Mouse (Mus musculus) liver, embryonic 15.5 days (tissue): ENCODE measurements around the gene Itga9. TPM values are rescaled to one million over a fixed set of nuclear protein-coding genes. Genes with fewer than 3 reads are reported as not detected.

ENCODE experiments used
- ATAC-seq: fragments of 200-750 bp; cut with Nextera tagmentation; 2 replicates; pipeline ENCODE4 v1.8.0; 2017; ENCODE audit warnings: moderate number of reproducible peaks, mild to moderate bottlenecking, moderate library complexity; ENCODE audit not compliant: insufficient read depth
- H3K27ac ChIP-seq: fragments of 300-500 bp; sonication (generic); replicated peaks from 2 replicates; pipeline ENCODE4 v1.5.1; 2015; ENCODE audit warnings: mild to moderate bottlenecking, inconsistent platforms
- H3K27me3 ChIP-seq: fragments of 300-500 bp; sonication (generic); 2 replicates; pipeline ENCODE4 v1.6.1; 2015; ENCODE audit warnings: mild to moderate bottlenecking, inconsistent platforms
- H3K36me3 ChIP-seq: fragments of 300-500 bp; sonication (generic); replicated peaks from 2 replicates; pipeline ENCODE4 v1.6.1; 2015; ENCODE audit warnings: moderate library complexity, mild to moderate bottlenecking, inconsistent platforms
- H3K4me1 ChIP-seq: fragments of 300-500 bp; sonication (generic); replicated peaks from 2 replicates; pipeline ENCODE4 v1.6.1; 2015; ENCODE audit warnings: inconsistent platforms
- H3K4me2 ChIP-seq: fragments of 300-500 bp; sonication (generic); 2 replicates; pipeline ENCODE4 v1.6.1; 2015; ENCODE audit warnings: moderate library complexity, mild to moderate bottlenecking, inconsistent platforms
- H3K4me3 ChIP-seq: fragments of 300-500 bp; sonication (generic); replicated peaks from 2 replicates; pipeline ENCODE4 v1.5.1; 2015; ENCODE audit warnings: mild to moderate bottlenecking, inconsistent platforms
- H3K9ac ChIP-seq: fragments of 300-500 bp; sonication (generic); 2 replicates; pipeline ENCODE4 v1.6.1; 2015; ENCODE audit warnings: moderate library complexity, mild to moderate bottlenecking, inconsistent platforms
- H3K9me3 ChIP-seq: fragments of 300-500 bp; sonication (generic); replicated peaks from 2 replicates; pipeline ENCODE4 v1.6.1; 2016; ENCODE audit warnings: inconsistent platforms
- WGBS: fragments of 180-500 bp; shearing (Covaris S2); methylation state at CpG from one replicate; pipeline ENCODE4 v1.1.7; 2015; ENCODE audit warnings: mixed read lengths; ENCODE audit not compliant: insufficient replicate concordance; 5-methylcytosine and 5-hydroxymethylcytosine counted together
- polyA plus RNA-seq: library from polyadenylated mRNA; unstranded; fragments of >200 nt; fragmentation: Nextera tagmentation; extraction: Ambion mirVana; gene quantifications from 2 replicates; pipeline ENCODE4 v1.2.1, GENCODE M21; 2015

The Itga9 gene
- polyA plus RNA-seq, 1 experiment from 2014 or later, result 3.4 TPM

DNA sequence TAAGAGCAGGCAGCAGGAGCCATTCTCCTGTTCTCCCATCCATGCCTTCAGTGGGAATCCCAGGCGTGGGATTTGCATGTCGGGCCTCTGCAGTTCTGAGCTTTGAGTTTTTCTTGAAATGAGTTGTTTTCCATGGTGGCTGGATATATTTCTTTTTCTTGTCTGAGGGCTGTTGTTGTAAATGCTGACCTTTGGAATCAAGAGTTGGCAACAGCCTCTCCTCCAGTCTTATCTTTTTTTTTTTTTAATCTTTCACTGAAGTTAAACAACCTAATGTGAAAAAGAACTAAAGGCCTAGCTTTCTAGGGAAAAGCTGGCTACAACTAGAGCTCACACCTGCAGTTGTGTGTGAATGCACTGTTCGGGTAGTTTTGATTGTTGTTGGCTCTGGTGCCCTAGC lies 240.3 kb downstream of the Itga9 start:
- no peaks in the 10 kb centered on the region for H3K36me3 ChIP-seq
- H3K9ac ChIP-seq, result no peak overlapping the region
- no peaks in the 10 kb centered on the region for H3K9me3 ChIP-seq
- no peaks in the 10 kb centered on the region for H3K4me1 ChIP-seq
- no peak for ATAC-seq
- H3K27me3 ChIP-seq, result no peaks in the 10 kb centered on the region
- no peak overlapping the region for H3K27ac ChIP-seq
- H3K4me3 ChIP-seq, result no peak overlapping the region
- H3K4me2 ChIP-seq, result no peak overlapping the region
- 50% methylated on average over 3 of the region's 3 CpGs for WGBS

DNA sequence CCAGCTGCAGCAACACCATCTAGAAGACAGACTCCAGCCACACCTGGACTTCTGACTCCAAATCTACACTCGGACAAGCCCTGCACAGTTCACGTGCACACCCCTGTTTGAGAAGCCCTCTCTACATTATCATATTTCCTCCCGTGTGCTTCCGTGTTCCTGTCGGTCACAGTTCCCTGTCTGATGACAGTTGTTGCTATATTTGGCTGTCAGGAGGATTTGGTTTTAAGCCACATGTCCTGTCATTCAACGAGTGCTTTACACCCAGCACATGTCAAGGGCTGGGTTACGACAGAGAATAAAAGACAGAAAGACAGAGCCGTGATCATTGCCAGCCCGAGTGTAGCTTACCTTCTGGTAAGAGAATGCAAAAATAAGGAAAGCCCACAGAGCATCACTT lies 250.2 kb downstream of the Itga9 start:
- Histone ChIP-seq H3K27ac (no peak overlapping the region), H3K9me3 (no peaks in the 10 kb centered on the region), H3K27me3 (no peaks in the 10 kb centered on the region), H3K9ac (no peak overlapping the region), H3K36me3 (no peaks in the 10 kb centered on the region), H3K4me3 (no peak overlapping the region), H3K4me2 (no peak overlapping the region), H3K4me1 (no peaks in the 10 kb centered on the region)
- 32% methylated on average over 9 of the region's 9 CpGs for WGBS
- no peak for ATAC-seq

DNA sequence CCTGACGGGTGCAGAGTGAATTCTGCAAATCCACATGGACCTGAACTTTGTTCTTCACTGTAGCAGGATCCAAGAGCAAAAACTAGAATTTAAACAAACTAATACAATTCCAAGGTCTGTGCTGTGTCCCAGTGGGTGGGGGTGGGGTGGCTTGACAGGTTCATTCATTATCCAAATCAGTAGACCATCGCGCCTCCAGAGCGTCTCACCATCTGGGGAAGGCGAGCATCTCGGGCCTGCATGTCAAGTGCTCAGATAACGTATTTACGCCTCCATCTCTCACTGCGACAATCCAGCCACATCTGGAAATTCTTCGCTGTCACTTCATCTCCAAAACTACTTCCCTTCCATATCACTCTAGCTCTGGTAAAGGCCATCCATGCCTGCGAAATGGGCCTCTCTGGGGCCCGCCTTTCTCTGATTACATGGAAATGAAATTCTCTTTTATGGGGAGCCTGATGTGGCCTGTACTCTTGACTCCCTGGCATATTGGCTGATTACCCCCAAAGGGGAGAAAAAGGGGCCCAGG lies 254.2 kb downstream of the Itga9 start:
- Histone ChIP-seq H3K4me3 (no peak overlapping the region), H3K4me2 (no peak overlapping the region), H3K9me3 (no peaks in the 10 kb centered on the region), H3K36me3 (no peaks in the 10 kb centered on the region), H3K27ac (no peak overlapping the region), H3K27me3 (no peaks in the 10 kb centered on the region), H3K9ac (no peak overlapping the region), H3K4me1 (no peaks in the 10 kb centered on the region)
- no peak for ATAC-seq
- 62% methylated on average over 12 of the region's 12 CpGs for WGBS

DNA sequence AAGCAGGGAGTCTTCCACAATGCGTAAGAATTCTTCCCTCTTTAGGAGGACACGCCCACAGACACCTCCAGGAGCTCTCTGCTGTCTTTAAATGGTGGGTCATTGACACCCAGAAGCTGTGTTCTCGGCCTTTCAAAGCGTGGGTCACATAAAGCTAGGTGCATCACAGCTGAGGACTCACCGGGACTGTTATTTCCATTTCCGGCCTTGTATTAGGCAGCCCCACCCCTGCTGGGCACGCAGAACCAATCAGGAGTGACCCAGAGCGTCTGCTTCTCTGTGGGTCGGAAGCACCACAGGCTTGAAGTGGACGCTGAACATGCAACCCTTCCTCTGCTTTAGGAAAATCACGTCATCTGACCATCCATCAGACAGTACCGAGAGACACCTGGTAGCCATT lies 255.7 kb downstream of the Itga9 start:
- Histone ChIP-seq H3K27me3 (no peaks in the 10 kb centered on the region), H3K36me3 (no peaks in the 10 kb centered on the region), H3K9me3 (no peaks in the 10 kb centered on the region), H3K4me2 (no peak overlapping the region), H3K27ac (no peak overlapping the region), H3K4me3 (no peak overlapping the region), H3K4me1 (no peaks in the 10 kb centered on the region), H3K9ac (no peak overlapping the region)
- ATAC-seq, result no peak
- WGBS, result 72% methylated on average over 12 of the region's 12 CpGs

DNA sequence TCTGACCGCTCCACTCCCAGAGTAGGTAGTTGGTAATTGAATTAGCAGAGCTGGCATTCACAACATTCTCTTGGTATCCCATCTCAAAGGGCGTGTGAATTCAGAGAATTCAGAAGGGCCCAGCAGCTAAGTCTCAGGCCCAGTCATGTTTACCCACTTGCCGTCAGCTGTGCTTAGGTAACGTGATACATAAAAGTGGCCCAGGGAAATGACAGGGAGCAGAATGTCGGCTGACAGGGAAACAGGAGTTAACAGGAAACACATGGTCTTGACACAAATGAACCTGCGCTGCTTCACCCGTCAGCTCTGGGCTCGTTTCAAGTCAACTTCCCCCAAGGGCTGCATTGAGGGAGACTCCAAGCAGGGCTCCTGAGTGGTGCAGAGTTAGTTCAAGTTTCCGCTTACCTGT lies 256.4 kb downstream of the Itga9 start:
- H3K9ac ChIP-seq, result no peak overlapping the region
- H3K9me3 ChIP-seq, result no peaks in the 10 kb centered on the region
- no peaks in the 10 kb centered on the region for H3K27me3 ChIP-seq
- no peak overlapping the region for H3K4me2 ChIP-seq
- no peaks in the 10 kb centered on the region for H3K36me3 ChIP-seq
- H3K4me1 ChIP-seq, result no peaks in the 10 kb centered on the region
- 44% methylated on average over 9 of the region's 9 CpGs for WGBS
- no peak overlapping the region for H3K27ac ChIP-seq
- no peak for ATAC-seq
- H3K4me3 ChIP-seq, result no peak overlapping the region

DNA sequence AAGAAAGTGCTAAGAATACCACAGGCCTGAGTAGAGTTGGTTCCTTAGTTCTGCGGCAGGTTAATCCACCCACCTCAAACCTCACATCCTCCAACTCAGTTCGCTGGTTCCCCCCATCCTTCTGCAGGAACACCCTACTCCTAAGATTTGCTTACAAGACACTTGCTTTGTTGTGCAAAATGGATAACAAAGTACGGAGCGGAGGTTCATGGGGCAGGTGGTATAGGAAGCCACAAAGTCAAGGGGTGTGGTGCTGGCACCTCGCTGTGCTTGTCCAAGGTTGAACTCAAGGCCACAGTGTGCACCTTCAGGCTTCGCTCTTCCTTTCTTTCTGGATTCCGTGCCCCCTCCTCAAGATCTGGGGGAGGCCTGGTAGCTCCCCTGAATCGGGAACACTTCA lies 257.0 kb downstream of the Itga9 start:
- Histone ChIP-seq H3K4me3 (no peak overlapping the region), H3K4me1 (no peaks in the 10 kb centered on the region), H3K36me3 (no peaks in the 10 kb centered on the region), H3K4me2 (no peak overlapping the region), H3K9ac (no peak overlapping the region), H3K27ac (no peak overlapping the region), H3K27me3 (no peaks in the 10 kb centered on the region), H3K9me3 (no peaks in the 10 kb centered on the region)
- no peak for ATAC-seq
- 74% methylated on average over 8 of the region's 8 CpGs for whole genome bisulfite sequencing

DNA sequence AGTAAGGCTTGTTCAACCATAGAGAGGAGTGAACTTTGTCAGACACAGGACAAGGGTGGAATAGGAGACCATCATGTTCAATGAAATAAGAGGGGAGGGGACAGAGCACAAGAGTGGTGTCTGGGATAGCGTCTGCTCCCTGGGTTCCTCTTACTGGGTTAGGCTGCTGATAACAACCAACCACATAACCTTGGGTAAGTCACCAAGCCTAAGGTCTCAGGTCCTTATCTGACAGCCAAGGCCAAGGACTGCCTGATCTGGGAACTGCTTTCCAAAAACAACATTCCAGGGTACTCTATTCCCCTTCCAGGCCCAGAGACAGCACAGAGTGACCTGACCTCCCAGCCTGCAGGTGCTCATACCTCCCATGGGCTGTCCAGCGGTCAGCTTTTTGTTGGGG lies 260.5 kb downstream of the Itga9 start:
- 43% methylated on average over 2 of the region's 2 CpGs for WGBS
- H3K9me3 ChIP-seq, result no peaks in the 10 kb centered on the region
- no peaks in the 10 kb centered on the region for H3K27me3 ChIP-seq
- no peaks in the 10 kb centered on the region for H3K4me1 ChIP-seq
- no peak overlapping the region for H3K9ac ChIP-seq
- no peak overlapping the region for H3K4me2 ChIP-seq
- H3K36me3 ChIP-seq, result no peaks in the 10 kb centered on the region
- H3K27ac ChIP-seq, result no peak overlapping the region
- H3K4me3 ChIP-seq, result no peak overlapping the region
- no peak; the same call in 1 of the 2 replicates for ATAC-seq

DNA sequence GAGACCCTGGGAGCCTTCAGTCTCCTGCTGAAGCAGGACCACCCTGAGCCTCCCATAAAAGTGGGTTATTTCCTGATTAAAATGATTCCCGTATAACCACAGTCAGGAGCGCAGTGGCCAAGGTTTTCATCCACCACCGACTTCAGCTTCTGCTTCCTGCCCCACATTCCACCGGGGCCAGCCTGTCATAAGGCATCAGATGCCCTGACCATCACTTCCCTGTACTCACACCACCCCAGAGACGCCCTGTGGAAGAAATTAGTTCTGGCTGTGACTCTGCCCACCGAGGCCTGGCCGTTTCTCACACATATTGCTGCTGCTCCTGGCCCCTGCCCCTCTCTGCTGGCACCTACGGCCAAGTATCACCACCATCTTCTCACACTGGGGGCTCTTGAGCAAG lies 261.4 kb downstream of the Itga9 start:
- Histone ChIP-seq H3K27me3 (no peaks in the 10 kb centered on the region), H3K9me3 (no peaks in the 10 kb centered on the region), H3K4me1 (no peaks in the 10 kb centered on the region), H3K4me2 (no peak overlapping the region), H3K4me3 (no peak overlapping the region), H3K9ac (no peak overlapping the region), H3K36me3 (no peaks in the 10 kb centered on the region), H3K27ac (no peak overlapping the region)
- no peak for ATAC-seq
- WGBS, result 31% methylated on average over 8 of the region's 8 CpGs

DNA sequence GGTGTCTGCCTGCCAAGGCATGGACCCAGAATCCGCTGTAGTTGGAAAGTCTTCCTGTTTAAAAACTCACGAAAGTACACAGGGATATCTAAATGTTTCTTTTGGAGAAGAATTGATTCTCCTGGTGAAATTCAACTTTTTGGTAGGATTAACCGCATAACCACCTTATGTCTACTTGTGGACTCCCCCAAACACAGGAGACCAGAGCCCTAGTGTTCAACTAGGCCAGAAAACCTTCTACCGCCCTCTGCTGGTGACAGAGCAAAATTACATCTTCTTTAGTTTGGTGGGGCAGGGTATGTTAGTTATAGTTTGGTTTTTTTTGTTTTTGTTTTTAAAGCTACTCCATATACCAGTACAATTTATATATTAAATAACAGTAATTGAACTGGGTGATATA lies 264.6 kb downstream of the Itga9 start:
- no peak overlapping the region for H3K27ac ChIP-seq
- no peaks in the 10 kb centered on the region for H3K36me3 ChIP-seq
- H3K9ac ChIP-seq, result no peak overlapping the region
- no peak overlapping the region for H3K4me2 ChIP-seq
- H3K9me3 ChIP-seq, result no peaks in the 10 kb centered on the region
- ATAC-seq, result no peak
- H3K4me3 ChIP-seq, result no peak overlapping the region
- WGBS, result 44% methylated on average over 4 of the region's 4 CpGs
- H3K4me1 ChIP-seq, result no peaks in the 10 kb centered on the region
- no peaks in the 10 kb centered on the region for H3K27me3 ChIP-seq

DNA sequence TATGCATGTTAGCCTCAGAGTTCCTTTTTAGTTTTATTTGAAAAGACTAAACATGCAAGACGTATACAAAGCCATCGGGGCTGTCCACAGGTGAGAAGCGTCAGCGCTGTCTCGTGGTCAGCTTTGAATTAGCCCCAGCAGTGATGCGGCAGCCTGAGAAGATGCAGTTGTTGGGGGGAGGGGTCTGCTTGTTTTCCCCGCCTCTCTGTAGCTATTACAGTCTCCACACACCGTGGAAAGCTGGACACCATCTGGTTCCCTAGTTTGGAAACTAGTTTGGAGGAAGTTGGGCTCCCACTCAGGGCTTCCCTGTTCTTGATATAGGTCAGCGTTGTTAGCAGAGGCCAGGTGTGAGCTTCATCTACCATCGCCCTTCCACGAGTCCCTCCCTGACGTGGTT lies 266.5 kb downstream of the Itga9 start:
- no peaks in the 10 kb centered on the region for H3K36me3 ChIP-seq
- WGBS, result 67% methylated on average over 12 of the region's 12 CpGs
- H3K4me3 ChIP-seq, result no peak overlapping the region
- H3K4me1 ChIP-seq, result no peaks in the 10 kb centered on the region
- H3K27ac ChIP-seq, result no peak overlapping the region
- no peaks in the 10 kb centered on the region for H3K27me3 ChIP-seq
- H3K9ac ChIP-seq, result no peak overlapping the region
- no peak for ATAC-seq
- no peaks in the 10 kb centered on the region for H3K9me3 ChIP-seq
- H3K4me2 ChIP-seq, result no peak overlapping the region

DNA sequence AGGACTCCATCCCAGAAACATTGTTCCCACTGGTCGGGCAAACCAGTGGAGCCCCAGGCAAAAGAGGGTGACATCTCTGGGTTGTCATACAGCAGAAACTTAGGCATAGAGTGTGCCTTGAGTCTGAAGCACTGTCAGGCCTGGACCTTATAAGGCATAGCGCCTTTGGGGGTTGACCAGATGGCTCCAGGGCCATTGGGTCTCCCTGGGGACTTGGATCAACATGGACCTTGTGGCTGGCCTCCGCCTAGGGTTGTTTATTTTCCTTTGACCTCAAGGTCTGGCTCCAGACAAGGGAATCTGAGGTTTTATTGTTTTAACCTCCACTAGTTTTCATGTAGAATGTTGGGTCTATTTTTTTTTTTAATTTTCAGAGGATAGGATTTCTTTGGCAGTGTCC lies 267.1 kb downstream of the Itga9 start:
- WGBS, result 65% methylated on average over 3 of the region's 3 CpGs
- H3K4me1 ChIP-seq, result no peaks in the 10 kb centered on the region
- H3K9ac ChIP-seq, result no peak overlapping the region
- H3K4me2 ChIP-seq, result no peak overlapping the region
- ATAC-seq, result no peak
- H3K9me3 ChIP-seq, result no peaks in the 10 kb centered on the region
- no peaks in the 10 kb centered on the region for H3K36me3 ChIP-seq
- no peak overlapping the region for H3K27ac ChIP-seq
- H3K27me3 ChIP-seq, result no peaks in the 10 kb centered on the region
- no peak overlapping the region for H3K4me3 ChIP-seq

DNA sequence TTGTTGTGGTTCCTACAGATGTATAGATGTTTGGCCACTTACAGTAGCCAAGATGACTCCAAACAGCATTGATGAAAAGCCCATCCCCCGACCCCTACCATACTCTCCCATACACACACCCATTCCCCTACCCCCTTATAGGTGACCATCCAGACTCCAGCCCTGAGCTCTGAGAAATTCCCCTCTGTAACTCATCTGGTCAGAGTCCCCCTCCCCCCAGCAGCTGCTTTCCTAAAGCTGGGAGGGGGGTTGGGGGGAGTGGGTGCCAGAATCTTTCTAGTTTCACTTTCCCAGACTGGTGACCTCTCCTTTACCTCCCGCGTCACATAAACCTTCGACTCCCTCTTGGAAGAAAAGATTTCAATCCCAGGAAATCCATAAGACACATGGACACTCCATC lies 269.2 kb downstream of the Itga9 start:
- ATAC-seq, result no peak
- Histone ChIP-seq H3K36me3 (no peaks in the 10 kb centered on the region), H3K9ac (no peak overlapping the region), H3K4me2 (no peak overlapping the region), H3K9me3 (no peaks in the 10 kb centered on the region), H3K4me3 (no peak overlapping the region), H3K27me3 (no peaks in the 10 kb centered on the region), H3K4me1 (no peaks in the 10 kb centered on the region), H3K27ac (no peak overlapping the region)
- 69% methylated on average over 4 of the region's 4 CpGs for WGBS
